Mouse (Mus musculus) brain, embryonic 14.5 days (tissue): Measurements from ENCODE around the gene Zfp580. TPM values are rescaled to one million over a fixed set of nuclear protein-coding genes. Genes with fewer than 3 reads are reported as not detected.

Experiments
- DNase-seq: peaks from one replicate; pipeline ENCODE4 v3.0.0-alpha.2; 2011; ENCODE audit warnings: low read depth
- CTCF ChIP-seq: fragments of 200-500 bp; IDR thresholded peaks from 2 replicates; pipeline ENCODE4 v1.5.1; 2012; ENCODE audit warnings: inconsistent platforms, mild to moderate bottlenecking, moderate library complexity, borderline replicate concordance; ENCODE audit not compliant: insufficient read depth, insufficient read length; ENCODE audit errors: extremely low read depth
- POLR2A ChIP-seq: fragments of 200-500 bp; IDR thresholded peaks from 2 replicates; pipeline ENCODE4 v1.6.1; 2012; ENCODE audit warnings: mild to moderate bottlenecking, inconsistent platforms, borderline replicate concordance; ENCODE audit not compliant: poor library complexity, insufficient read depth, insufficient read length, severe bottlenecking; ENCODE audit errors: extremely low read depth
- polyA plus RNA-seq: library from polyadenylated mRNA; depleted of rRNA; stranded (reverse); fragments of >200 nt; gene quantifications from 2 replicates; pipeline ENCODE4 v1.2.3, GENCODE M21; 2012; rRNA removed

The Zfp580 gene
- polyA plus RNA-seq, 1 experiment, result 88.7 TPM

- TF ChIP-seq CTCF (no peak), POLR2A (no peak)
Measured at GRCm38 (mm10) chr7:5098769-5099168, 47.4 kb downstream of the Zfp580 start.

GRCm38 (mm10) chr7:5099796-5100195, 48.5 kb downstream of the Zfp580 start:
- no peak for DNase-seq
- TF ChIP-seq POLR2A (no peak), CTCF (no peak)

More at GRCm38 (mm10) chr7:5098769-5099168, 47.4 kb downstream of the Zfp580 start:
- no peak for DNase-seq

- no peak for DNase-seq
- TF ChIP-seq CTCF, result no peak
- no peak for TF ChIP-seq POLR2A
Measured at GRCm38 (mm10) chr7:5101066-5101663, 49.8 kb downstream of the Zfp580 start.

DNA sequence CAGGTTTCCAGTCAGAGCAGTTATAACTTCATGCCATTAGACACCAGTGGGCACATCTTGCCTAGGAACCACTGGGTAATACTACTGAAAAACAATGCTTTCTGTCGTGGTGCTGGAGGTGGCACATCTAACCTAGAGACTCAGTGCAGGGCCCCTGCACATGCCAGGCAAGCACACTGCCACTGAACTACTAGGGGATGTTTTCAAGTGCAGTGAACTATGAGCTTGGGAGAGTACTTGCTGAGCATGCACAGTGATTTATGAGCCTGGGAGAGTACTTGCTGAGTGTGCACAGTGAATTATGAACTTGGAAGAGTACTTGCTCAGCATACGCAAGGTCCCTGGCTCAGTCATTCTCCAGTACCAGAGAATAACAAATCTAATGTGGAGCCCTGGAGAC, 51.2 kb downstream of the Zfp580 start:
- no peak for TF ChIP-seq CTCF
- DNase-seq, result no peak

Other genes with a start within 250 kb of the Zfp580 start
- gene Ube2s, start 238.9 kb upstream of the Zfp580 start, polyA plus RNA-seq, result 451 and 626 TPM in 2 replicates
- 145 and 170 TPM in 2 replicates for gene Shisa7, start 206.8 kb upstream of the Zfp580 start, polyA plus RNA-seq
- gene Isoc2b, start 181.3 kb upstream of the Zfp580 start, polyA plus RNA-seq, result 2.6 and 3.3 TPM in 2 replicates
- gene Isoc2a, start 174.4 kb upstream of the Zfp580 start, polyA plus RNA-seq, result 6.7 and 9.0 TPM in 2 replicates
- 0.77 and 1.3 TPM in 2 replicates for gene Gm36210, start 145.0 kb upstream of the Zfp580 start, polyA plus RNA-seq
- gene Zfp628, start 136.3 kb upstream of the Zfp580 start, polyA plus RNA-seq, result 16.7 and 21.7 TPM in 2 replicates
- 27.3 and 27.9 TPM in 2 replicates for gene Nat14, start 129.5 kb upstream of the Zfp580 start, polyA plus RNA-seq
- gene Ssc5d, start 125.8 kb upstream of the Zfp580 start, polyA plus RNA-seq, result 2.3 and 3.6 TPM in 2 replicates
- gene Sbk2, start 87.1 kb upstream of the Zfp580 start, polyA plus RNA-seq, result 0.14 TPM in 2 replicates
- 1.1 and 2.0 TPM in 2 replicates for gene Sbk3, start 80.4 kb upstream of the Zfp580 start, polyA plus RNA-seq
- gene Zfp579, start 55.4 kb upstream of the Zfp580 start, polyA plus RNA-seq, result 168 and 190 TPM in 2 replicates
- gene Zfp524, start 37.1 kb upstream of the Zfp580 start, polyA plus RNA-seq, result 11.9 and 18.0 TPM in 2 replicates
- gene Fiz1, start 36.8 kb upstream of the Zfp580 start, polyA plus RNA-seq, result 49.9 and 54.5 TPM in 2 replicates
- gene Gm44973, start 36.0 kb upstream of the Zfp580 start, polyA plus RNA-seq, result not detected in 2 replicates
- 43.5 and 52.4 TPM in 2 replicates for gene Zfp865, start 31.2 kb upstream of the Zfp580 start, polyA plus RNA-seq
- 41.4 and 47.8 TPM in 2 replicates for gene Ccdc106, start 31.0 kb upstream of the Zfp580 start, polyA plus RNA-seq
- gene 4632433K11Rik, start 17.4 kb upstream of the Zfp580 start, polyA plus RNA-seq, result not detected in 2 replicates
- 6.8 and 7.6 TPM in 2 replicates for gene Zfp784, start 13.1 kb upstream of the Zfp580 start, polyA plus RNA-seq
- gene U2af2, start 10.6 kb downstream of the Zfp580 start, polyA plus RNA-seq, result 404 and 431 TPM in 2 replicates
- gene Epn1, start 28.7 kb downstream of the Zfp580 start, polyA plus RNA-seq, result 176 and 216 TPM in 2 replicates
- not detected in 2 replicates for gene Rfpl4, start 65.4 kb downstream of the Zfp580 start, polyA plus RNA-seq
- 0.14 and 0.37 TPM in 2 replicates for gene Rasl2-9, start 74.4 kb downstream of the Zfp580 start, polyA plus RNA-seq
- not detected in 2 replicates for gene Vmn1r55, start 98.1 kb downstream of the Zfp580 start, polyA plus RNA-seq
- gene Vmn1r56, start 145.2 kb downstream of the Zfp580 start, polyA plus RNA-seq, result not detected in 2 replicates
- gene Vmn1r57, start 167.0 kb downstream of the Zfp580 start, polyA plus RNA-seq, result not detected in 2 replicates